Mouse (Mus musculus) liver, embryonic 16.5 days (tissue): Measurements from ENCODE around the gene Nr6a1. TPM values are rescaled to one million over a fixed set of nuclear protein-coding genes. Genes with fewer than 3 reads are reported as not detected.

Experiments
- ATAC-seq: fragments of 200-750 bp; cut with Nextera tagmentation; 2 replicates; pipeline ENCODE4 v1.8.0; 2017; ENCODE audit warnings: low read depth, mild to moderate bottlenecking, moderate number of reproducible peaks, moderate library complexity
- H3K27ac ChIP-seq: fragments of 300-500 bp; sonication (generic); 2 replicates; pipeline ENCODE4 v1.5.1; 2014; ENCODE audit warnings: mild to moderate bottlenecking, low read length
- H3K27me3 ChIP-seq: fragments of 300-500 bp; sonication (generic); 2 replicates; pipeline ENCODE4 v1.6.1; 2014; ENCODE audit warnings: low read depth, low read length, mixed read lengths; ENCODE audit not compliant: control insufficient read depth, insufficient read depth
- H3K36me3 ChIP-seq: fragments of 300-500 bp; sonication (generic); 2 replicates; pipeline ENCODE4 v1.6.1; 2014; ENCODE audit warnings: mild to moderate bottlenecking; ENCODE audit not compliant: control insufficient read depth, insufficient read depth
- H3K4me1 ChIP-seq: fragments of 300-500 bp; sonication (generic); 2 replicates; pipeline ENCODE4 v1.6.1; 2014; ENCODE audit warnings: low read depth, low read length, mixed read lengths; ENCODE audit not compliant: control insufficient read depth
- H3K4me2 ChIP-seq: fragments of 300-500 bp; sonication (generic); 2 replicates; pipeline ENCODE4 v1.6.1; 2014; ENCODE audit warnings: low read depth, low read length, mixed read lengths
- H3K4me3 ChIP-seq: fragments of 300-500 bp; sonication (generic); 2 replicates; pipeline ENCODE4 v1.5.1; 2014; ENCODE audit warnings: low read depth, mild to moderate bottlenecking, low read length
- H3K9ac ChIP-seq: fragments of 300-500 bp; sonication (generic); 2 replicates; pipeline ENCODE4 v1.6.1; 2014; ENCODE audit warnings: low read depth, low read length
- H3K9me3 ChIP-seq: fragments of 300-500 bp; sonication (generic); replicated peaks from 2 replicates; pipeline ENCODE4 v1.6.1; 2016; ENCODE audit warnings: low read length; ENCODE audit not compliant: control insufficient read depth
- WGBS: fragments of 180-500 bp; shearing (Covaris S2); extraction: QIAGEN DNeasy Blood & Tissue Kit; methylation state at CpG from one replicate; pipeline ENCODE4 v1.1.7; 2014; ENCODE audit not compliant: insufficient replicate concordance; 5-methylcytosine and 5-hydroxymethylcytosine counted together
- polyA plus RNA-seq: library from polyadenylated mRNA; unstranded; fragments of >200 nt; fragmentation: Nextera tagmentation; extraction: Ambion mirVana; gene quantifications from 2 replicates; pipeline ENCODE4 v1.2.1, GENCODE M21; 2015

The Nr6a1 gene
- polyA plus RNA-seq, 1 experiment from 2014 or later, result 0.94 TPM

DNA sequence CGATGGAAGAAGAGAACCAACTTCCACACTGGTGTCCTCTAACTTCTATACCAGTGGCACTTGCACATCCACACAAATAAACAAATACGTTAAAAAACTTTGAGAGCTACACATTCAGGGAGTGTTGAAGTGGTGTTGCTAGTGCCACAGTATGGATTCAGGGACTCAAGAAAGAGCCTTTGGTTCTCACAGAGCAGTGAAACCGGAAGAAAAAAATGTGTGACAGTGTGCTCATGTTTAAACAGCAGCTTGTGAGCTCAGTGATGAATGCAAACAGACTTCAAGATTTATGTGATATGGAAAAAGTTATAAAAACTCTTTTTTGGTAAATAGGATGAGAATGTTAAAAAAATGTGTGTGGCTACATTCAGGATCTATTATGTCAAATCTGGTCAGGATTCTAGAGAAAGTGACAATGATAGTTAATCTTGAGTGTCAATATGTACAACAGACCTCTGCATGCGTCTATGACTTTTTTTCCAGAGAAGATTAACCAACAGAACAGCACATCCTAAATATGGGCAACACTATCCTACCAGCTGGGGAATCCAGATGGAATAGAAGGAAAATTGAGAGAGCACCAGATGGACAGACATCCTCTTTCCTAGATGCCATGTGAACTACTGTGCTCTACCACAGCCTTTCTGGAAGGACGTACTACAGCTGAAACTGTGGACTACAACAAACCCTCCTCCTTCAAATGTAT lies 156.6 kb downstream of the Nr6a1 start:
- Histone ChIP-seq H3K9ac (no peak overlapping the region), H3K36me3 (no peaks in the 10 kb centered on the region), H3K27ac (no peak overlapping the region)

DNA sequence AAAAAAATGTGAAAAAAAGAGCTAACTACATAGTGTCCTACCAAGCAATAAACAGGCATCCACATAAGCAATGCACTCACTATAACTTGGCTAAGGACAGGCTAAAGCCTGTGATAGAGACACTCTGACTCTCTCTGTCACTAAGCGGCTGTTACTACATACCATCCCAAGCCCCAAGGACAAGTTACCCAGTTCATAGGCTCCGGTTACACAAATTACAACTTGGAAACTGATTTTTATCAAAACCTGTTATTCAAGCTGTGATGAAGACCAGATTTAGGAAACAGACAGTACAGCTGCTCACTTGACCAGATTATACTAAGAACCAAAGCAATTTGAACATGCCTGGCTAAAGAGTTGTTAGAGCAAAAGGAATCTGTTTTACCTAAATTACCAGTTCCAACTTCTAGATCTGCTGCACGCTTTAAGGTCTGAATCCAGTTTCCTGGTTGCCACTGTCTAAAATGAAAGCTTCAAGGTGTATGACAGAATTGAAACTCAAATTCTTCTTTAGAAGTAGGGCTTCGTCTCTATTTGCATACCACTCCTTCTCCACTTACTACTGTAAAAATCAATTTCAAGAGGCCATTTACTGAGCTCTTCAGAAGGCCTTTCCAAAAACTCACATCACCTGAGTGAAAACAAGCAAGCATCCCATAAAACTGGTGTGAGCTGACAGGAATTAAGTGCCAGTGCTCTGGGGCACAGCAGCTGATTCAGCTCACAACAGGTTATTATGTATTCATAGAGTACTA lies 160.1 kb downstream of the Nr6a1 start:
- no peak overlapping the region for H3K27ac ChIP-seq
- H3K27me3 ChIP-seq, result no peaks in the 10 kb centered on the region
- H3K36me3 ChIP-seq, result no peaks in the 10 kb centered on the region
- H3K4me2 ChIP-seq, result no peak overlapping the region
- H3K4me1 ChIP-seq, result no peaks in the 10 kb centered on the region
- H3K4me3 ChIP-seq, result no peak overlapping the region
- H3K9me3 ChIP-seq, result no peaks in the 10 kb centered on the region
- WGBS, result 56% methylated on average over 4 of the region's 4 CpGs
- H3K9ac ChIP-seq, result no peak overlapping the region
- no peak for ATAC-seq

More for the DNA sequence above, 156.6 kb downstream of the Nr6a1 start:
- H3K4me1 ChIP-seq, result no peaks in the 10 kb centered on the region; the same call in 1 of the 2 replicates
- H3K27me3 ChIP-seq, result no peaks in the 10 kb centered on the region
- H3K4me3 ChIP-seq, result no peak overlapping the region
- no peak overlapping the region for H3K4me2 ChIP-seq
- no peaks in the 10 kb centered on the region for H3K9me3 ChIP-seq
- WGBS, result 59% methylated on average over 5 of the region's 5 CpGs
- no peak for ATAC-seq

DNA sequence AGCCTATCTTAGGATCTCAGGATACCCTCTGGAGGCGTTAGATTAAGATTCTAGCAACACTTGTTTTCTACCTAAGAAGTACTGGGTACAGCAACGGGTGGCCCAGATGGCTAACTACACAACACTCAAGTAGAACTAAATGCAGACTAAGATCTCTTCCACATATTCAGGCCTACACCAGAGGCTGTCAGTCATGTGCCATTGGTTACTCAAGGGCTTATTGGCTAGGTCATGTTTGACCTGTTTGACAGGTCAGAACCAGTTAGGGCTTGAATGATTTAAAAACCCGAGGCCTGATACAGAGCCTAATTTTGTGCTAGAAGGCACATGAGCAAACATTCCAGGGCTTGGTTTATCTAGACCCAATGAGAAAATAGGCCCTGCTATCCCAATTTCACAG lies 187.6 kb downstream of the Nr6a1 start:
- Histone ChIP-seq H3K36me3 (no peaks in the 10 kb centered on the region), H3K9ac (no peak overlapping the region), H3K27me3 (no peaks in the 10 kb centered on the region), H3K4me1 (no peaks in the 10 kb centered on the region), H3K4me2 (no peak overlapping the region), H3K27ac (no peak overlapping the region), H3K4me3 (no peak overlapping the region), H3K9me3 (no peaks in the 10 kb centered on the region)
- 57% methylated on average over 3 of the region's 3 CpGs for WGBS
- no peak for ATAC-seq

DNA sequence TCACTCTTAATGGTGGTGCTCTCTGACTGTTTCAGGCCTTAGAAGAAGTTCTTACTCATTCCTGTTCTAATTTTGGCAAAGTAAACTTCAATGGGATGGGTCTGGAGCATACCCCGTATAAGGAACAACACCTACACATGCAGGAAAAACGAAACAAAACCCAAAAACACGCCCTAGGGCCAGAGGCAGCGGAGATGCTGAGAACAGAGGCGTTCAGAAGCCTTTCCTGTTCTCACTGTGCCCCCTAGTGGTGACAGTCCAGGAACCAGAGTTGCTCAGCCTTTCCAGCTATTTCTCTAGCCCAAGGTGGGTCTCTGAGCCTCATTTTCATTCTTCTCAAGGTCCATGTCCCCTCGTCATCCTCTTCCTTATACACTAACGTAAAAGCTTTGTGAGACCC lies 188.1 kb downstream of the Nr6a1 start:
- no peak for ATAC-seq
- WGBS, result 8% methylated on average over 7 of the region's 7 CpGs

DNA sequence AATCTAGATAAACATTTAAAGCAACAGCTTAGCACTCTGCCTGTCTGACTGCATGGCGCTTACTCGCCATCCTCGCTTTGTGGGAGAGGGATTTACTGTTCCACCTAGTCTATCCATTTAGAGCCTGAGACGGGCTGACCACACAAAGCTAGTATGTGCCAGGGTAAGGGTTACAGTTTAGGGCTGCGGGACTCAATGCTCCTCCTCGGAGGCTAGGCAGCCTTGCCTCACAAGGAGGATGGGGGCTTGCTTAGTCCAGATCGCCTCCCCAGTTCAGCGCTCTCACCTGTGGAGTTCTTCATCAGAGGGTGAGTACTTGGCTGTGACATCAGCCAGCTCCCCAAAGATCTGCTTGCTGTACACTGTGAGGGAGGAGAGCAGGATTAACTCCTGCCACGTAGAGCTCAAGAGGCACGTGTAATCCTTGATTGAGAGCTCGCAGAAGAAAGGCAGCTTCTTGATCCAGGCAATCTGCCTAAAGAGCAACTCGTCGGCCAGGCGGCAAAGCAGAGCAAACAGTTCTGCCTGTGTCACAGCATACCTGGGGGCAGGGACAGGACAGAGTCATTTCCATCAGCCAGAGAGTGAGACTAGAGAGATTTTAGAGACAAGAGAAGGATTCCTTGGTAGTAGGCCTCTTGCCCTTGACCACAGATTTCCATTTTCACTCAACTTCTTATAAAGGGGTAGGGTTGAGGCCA lies 188.7 kb downstream of the Nr6a1 start:
- WGBS, result 76% methylated on average over 14 of the region's 14 CpGs
- Histone ChIP-seq H3K4me1 (no peaks in the 10 kb centered on the region), H3K4me2 (no peak overlapping the region)

More for the DNA sequence above, 188.1 kb downstream of the Nr6a1 start:
- Histone ChIP-seq H3K9ac (no peak overlapping the region), H3K27ac (no peak overlapping the region), H3K4me3 (no peak overlapping the region), H3K4me1 (no peaks in the 10 kb centered on the region), H3K4me2 (no peak overlapping the region), H3K36me3 (no peaks in the 10 kb centered on the region), H3K27me3 (no peaks in the 10 kb centered on the region), H3K9me3 (no peaks in the 10 kb centered on the region)

DNA sequence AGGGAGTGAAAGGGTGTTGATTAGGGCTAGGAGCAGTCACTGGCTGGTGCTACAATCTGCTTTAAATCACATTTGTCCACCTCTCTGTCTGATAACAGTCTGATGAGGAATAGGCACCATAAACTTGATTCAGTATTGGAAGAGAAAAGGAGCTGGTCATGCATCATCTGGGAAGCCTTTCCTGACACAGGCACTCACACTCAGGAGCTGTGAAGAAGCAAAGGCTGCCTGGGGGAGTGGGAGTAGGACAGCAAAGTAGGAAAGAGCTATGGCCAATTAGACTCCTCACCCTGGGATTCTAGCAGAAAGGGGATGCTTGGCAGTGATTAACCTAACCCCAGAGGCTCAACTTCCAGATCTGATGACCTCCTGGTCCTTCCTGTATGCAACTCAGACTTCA lies 191.7 kb downstream of the Nr6a1 start:
- H3K4me3 ChIP-seq, result no peak overlapping the region
- no peak overlapping the region for H3K27ac ChIP-seq
- H3K4me1 ChIP-seq, result no peaks in the 10 kb centered on the region
- H3K4me2 ChIP-seq, result no peak overlapping the region
- no peaks in the 10 kb centered on the region for H3K27me3 ChIP-seq
- no peaks in the 10 kb centered on the region for H3K36me3 ChIP-seq
- ATAC-seq, result no peak
- no peak overlapping the region for H3K9ac ChIP-seq
- no peaks in the 10 kb centered on the region for H3K9me3 ChIP-seq

More for the DNA sequence above, 188.7 kb downstream of the Nr6a1 start:
- Histone ChIP-seq H3K27me3 (no peaks in the 10 kb centered on the region), H3K27ac (no peak overlapping the region), H3K9me3 (no peaks in the 10 kb centered on the region), H3K4me3 (no peak overlapping the region), H3K36me3 (no peaks in the 10 kb centered on the region), H3K9ac (no peak overlapping the region)
- no peak for ATAC-seq

DNA sequence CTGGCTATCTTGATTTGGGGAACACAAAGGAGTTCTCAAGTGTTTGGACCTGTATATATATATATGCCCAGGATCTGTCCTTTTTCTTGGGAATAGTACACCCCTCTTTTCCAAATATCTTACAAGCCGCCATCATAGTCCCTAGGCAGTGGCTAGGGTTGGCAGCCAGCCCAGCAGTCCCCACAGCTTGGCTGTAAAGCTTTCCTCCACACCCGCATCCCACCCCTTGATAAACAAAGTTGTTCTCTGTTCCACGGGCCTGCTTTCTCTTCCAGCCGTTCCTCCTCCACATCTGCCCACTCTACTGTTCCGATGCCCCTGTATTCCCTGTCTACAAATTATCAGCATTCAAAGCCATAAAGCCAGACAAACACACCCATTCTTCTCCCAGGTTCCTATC lies 192.8 kb downstream of the Nr6a1 start:
- Histone ChIP-seq H3K4me3 (no peak overlapping the region), H3K4me1 (no peaks in the 10 kb centered on the region), H3K36me3 (no peaks in the 10 kb centered on the region), H3K4me2 (no peak overlapping the region), H3K9ac (no peak overlapping the region), H3K9me3 (no peaks in the 10 kb centered on the region), H3K27ac (no peak overlapping the region), H3K27me3 (no peaks in the 10 kb centered on the region)
- WGBS, result 64% methylated on average over 5 of the region's 5 CpGs
- no peak for ATAC-seq

DNA sequence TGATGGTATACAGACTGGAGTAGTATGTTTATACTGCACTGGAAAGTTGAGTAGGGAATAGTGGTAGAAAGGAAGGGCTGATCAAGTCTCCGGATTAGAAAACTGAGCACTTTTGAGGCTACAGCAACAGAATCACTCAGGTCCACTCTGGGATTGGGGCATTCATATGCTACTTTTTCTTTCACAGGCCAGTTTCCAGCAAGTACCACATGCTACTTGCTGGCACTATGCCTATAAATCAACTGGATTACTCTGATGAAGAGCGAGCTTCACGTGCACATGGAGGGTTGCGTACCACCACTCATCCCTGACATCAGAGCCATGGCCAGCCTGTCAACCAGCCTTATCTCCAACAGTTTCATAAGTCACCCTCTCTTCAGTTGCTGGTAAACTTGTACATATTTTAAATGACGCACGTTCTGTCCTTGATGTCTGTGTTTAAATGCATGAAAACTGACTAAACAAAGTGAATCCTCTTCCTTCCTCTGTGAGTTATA lies 197.1 kb downstream of the Nr6a1 start:
- Histone ChIP-seq H3K27ac (no peak overlapping the region), H3K4me3 (no peak overlapping the region), H3K4me1 (no peaks in the 10 kb centered on the region), H3K4me2 (no peak overlapping the region), H3K9ac (no peak overlapping the region), H3K27me3 (no peaks in the 10 kb centered on the region), H3K36me3 (no peaks in the 10 kb centered on the region), H3K9me3 (no peaks in the 10 kb centered on the region)
- 79% methylated on average over 6 of the region's 6 CpGs for WGBS
- ATAC-seq, result no peak

DNA sequence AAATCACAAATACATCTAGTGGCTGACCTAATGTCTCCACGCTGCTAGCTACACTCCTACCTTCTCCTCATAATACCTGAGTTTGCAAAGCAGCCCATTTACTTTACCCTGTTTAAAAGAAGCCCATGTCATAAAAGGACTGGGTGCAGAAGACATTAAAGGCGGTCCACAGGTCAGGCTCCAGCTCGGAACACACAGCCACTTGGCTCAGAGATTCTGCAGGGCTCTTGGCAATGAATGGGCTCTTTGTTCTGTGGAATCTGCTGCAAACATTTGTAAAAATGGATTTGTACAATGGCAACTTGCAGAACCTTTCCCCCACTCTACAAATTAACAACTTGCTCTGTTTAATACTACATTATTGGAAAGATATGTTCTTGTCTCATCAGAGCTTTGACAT lies 202.1 kb downstream of the Nr6a1 start:
- 58% methylated on average over 3 of the region's 3 CpGs for WGBS
- Histone ChIP-seq H3K4me3 (no peak overlapping the region), H3K4me1 (no peaks in the 10 kb centered on the region), H3K4me2 (no peak overlapping the region), H3K9ac (no peak overlapping the region), H3K27ac (no peak overlapping the region), H3K27me3 (no peaks in the 10 kb centered on the region), H3K36me3 (no peaks in the 10 kb centered on the region), H3K9me3 (no peaks in the 10 kb centered on the region)
- ATAC-seq, result no peak
